Mouse (Mus musculus) fibroblast of lung, adult 2 months (primary cell): Measurements from ENCODE around the gene Olfr1120.
"Not testable (repeated sequence)": the region's sequence is repeated elsewhere in the genome, so short reads cannot be mapped to it uniquely, and the experiment has no call there.

Experiments used
- DNase-seq: peaks from one replicate; pipeline ENCODE4 v3.0.0-alpha.2; 2011; ENCODE audit warnings: low read depth

Olfr1120 gene

GRCm38 (mm10) chr2:87354515-87354914, at the start of gene Olfr1120:
Olfr1120 (plus strand) TSS chr2:87354815.
- no peak for DNase-seq

- DNase-seq, result no peak
Measured at GRCm38 (mm10) chr2:87307281-87307680, 47.3 kb upstream of the Olfr1120 start, which contains the start of gene Olfr1118. Olfr1118 (plus strand) TSS chr2:87307581.

- DNase-seq, result not testable (repeated sequence)
Measured at GRCm38 (mm10) chr2:87360121-87360520, 5.5 kb downstream of the Olfr1120 start.

- no peak for DNase-seq
Measured at GRCm38 (mm10) chr2:87369595-87369994, 15.0 kb downstream of the Olfr1120 start, which contains the start of gene Olfr1121. Olfr1121 (plus strand) TSS chr2:87369895.

GRCm38 (mm10) chr2:87371726-87372125, 17.1 kb downstream of the Olfr1120 start:
- DNase-seq, result no peak

GRCm38 (mm10) chr2:87383935-87384334, 29.3 kb downstream of the Olfr1120 start:
- DNase-seq, result no peak

- DNase-seq, result no peak
Measured at GRCm38 (mm10) chr2:87385549-87385948, 30.9 kb downstream of the Olfr1120 start, which contains the start of gene Olfr1122. Olfr1122 (plus strand) TSS chr2:87385849.

GRCm38 (mm10) chr2:87393605-87394004, 39.0 kb downstream of the Olfr1120 start:
- not testable (repeated sequence) for DNase-seq

- DNase-seq, result not testable (repeated sequence)
Measured at GRCm38 (mm10) chr2:87394686-87395085, 40.1 kb downstream of the Olfr1120 start.
